Mouse (Mus musculus) right cerebral cortex, adult 18-20 months (tissue): Measurements from ENCODE around the gene Rfx4.
A peak's percentile ranks its signal among the peaks of the same experiment; 100 is the strongest.

Source experiments
- DNase-seq: peaks from one replicate; pipeline ENCODE4 v3.0.0; 2022; ENCODE audit warnings: mixed read lengths

Rfx4 gene

GRCm38 (mm10) chr10:84758483-84759431 is 2.9 kb downstream of the Rfx4 start:
- DNase-seq: no peak

GRCm38 (mm10) chr10:84759511-84760117 is 3.8 kb downstream of the Rfx4 start:
- no peak for DNase-seq

GRCm38 (mm10) chr10:84760118-84761111 is 4.6 kb downstream of the Rfx4 start:
- peak; percentile 39 for DNase-seq

- no peak for DNase-seq
Measured at GRCm38 (mm10) chr10:84768766-84769165, 12.9 kb downstream of the Rfx4 start.

GRCm38 (mm10) chr10:84772380-84773130 is 16.7 kb downstream of the Rfx4 start:
- peak; percentile 80 for DNase-seq

- no peak for DNase-seq
Measured at GRCm38 (mm10) chr10:84773889-84774288, 18.0 kb downstream of the Rfx4 start.

GRCm38 (mm10) chr10:84774573-84774972 is 18.7 kb downstream of the Rfx4 start:
- DNase-seq: no peak

- no peak for DNase-seq
Measured at GRCm38 (mm10) chr10:84777109-84777508, 21.2 kb downstream of the Rfx4 start.

GRCm38 (mm10) chr10:84777974-84778373 is 22.1 kb downstream of the Rfx4 start:
- DNase-seq: no peak

- DNase-seq: no peak
Measured at GRCm38 (mm10) chr10:84780828-84781227, 25.0 kb downstream of the Rfx4 start.

GRCm38 (mm10) chr10:84785339-84785738 is 29.5 kb downstream of the Rfx4 start:
- no peak for DNase-seq

GRCm38 (mm10) chr10:84790323-84790722 is 34.5 kb downstream of the Rfx4 start:
- no peak for DNase-seq

GRCm38 (mm10) chr10:84791181-84791580 is 35.3 kb downstream of the Rfx4 start:
- no peak for DNase-seq

GRCm38 (mm10) chr10:84801521-84801920 is 45.7 kb downstream of the Rfx4 start:
- DNase-seq: no peak

GRCm38 (mm10) chr10:84803216-84803844 is 47.5 kb downstream of the Rfx4 start:
- DNase-seq: peak; percentile 20

- DNase-seq: no peak
Measured at GRCm38 (mm10) chr10:84805576-84805975, 49.7 kb downstream of the Rfx4 start.

- DNase-seq: no peak
Measured at GRCm38 (mm10) chr10:84807206-84807605, 51.3 kb downstream of the Rfx4 start.

GRCm38 (mm10) chr10:84810030-84810849 is 54.4 kb downstream of the Rfx4 start:
- no peak for DNase-seq

GRCm38 (mm10) chr10:84811171-84811912 is 55.5 kb downstream of the Rfx4 start:
- no peak for DNase-seq

GRCm38 (mm10) chr10:84811913-84812295 is 56.0 kb downstream of the Rfx4 start:
- no peak for DNase-seq
